Mouse (Mus musculus): Measurements from ENCODE around the gene Fam19a5.

Fam19a5 gene

DNA sequence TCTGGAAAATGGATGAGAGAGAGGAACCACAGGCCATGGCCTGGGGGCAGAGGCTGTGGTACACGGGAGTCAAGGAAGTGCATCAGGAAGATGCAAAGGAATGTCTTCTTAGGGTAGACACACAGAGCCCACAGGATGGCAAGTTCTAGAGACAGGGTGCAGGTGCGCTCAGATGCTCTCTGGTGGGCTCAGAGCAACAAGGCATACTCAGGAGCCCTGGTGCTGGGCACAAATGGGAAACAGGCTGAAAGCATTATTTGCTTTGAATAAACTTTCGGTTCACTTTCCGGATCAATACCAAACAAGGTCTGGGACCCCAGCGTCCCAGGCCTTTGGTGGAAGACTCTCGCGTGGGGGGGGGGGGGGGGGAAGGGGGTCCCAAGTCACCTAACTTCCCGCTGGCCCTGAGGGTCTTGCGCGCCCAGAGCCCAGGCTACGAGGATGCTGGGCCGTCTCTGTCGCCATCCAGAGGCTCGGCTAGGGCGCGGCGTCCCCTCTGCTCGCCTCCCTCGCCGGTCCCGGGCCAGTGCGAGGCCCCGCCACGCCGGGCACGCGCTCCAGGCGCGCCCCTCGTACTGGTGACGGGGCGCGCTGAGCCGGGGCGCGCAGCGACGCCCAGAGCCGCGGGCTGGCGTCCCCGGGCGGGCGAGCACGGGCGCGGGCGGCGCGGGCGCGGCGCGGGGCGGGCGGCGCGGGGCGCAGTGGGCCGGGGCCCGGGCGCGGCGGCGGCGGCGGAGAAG lies at the start of gene Fam19a5:
Gene Fam19a5, plus strand, starts transcription at position 701 of the 740 bp plus-strand sequence.
- peak; percentile 74 for DNase-seq

DNA sequence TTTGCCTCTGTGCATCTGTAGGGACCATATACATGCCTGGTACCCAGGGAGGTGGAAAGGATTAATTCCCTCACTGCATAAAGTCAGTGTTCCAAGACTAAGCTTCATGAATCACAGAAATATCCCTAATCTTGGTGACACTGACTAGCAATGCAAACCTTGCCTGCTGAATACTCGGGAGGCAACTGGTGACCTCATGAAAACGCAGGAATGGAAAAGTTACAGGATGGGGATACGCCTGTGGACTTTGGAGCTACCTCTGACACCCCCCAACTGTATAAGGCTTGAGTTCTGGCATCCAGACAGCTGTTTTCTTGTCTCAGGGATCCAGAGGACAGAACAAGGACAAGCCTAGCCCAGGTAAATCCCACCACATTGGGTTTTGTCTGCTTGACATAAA lies 42.4 kb upstream of the Fam19a5 start:
- no peak for DNase-seq

DNA sequence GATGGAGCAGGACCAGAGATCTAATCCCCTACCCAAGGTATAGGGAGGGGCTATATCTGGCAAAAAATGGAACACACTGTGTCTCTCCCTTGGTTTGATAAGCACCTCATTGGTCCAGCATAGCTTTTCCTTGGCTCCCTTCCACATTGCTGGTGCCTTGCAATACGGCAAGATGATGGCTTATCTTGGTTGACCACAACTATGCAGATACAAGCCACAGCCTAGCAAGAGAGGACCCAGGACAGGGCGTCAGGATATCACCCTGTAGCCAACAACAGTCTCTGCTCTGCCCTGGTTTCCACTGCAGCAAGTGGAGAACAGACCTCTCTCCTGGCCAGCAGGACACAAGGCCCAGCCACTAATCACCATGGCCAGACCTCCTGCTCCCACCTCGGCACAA lies 36.8 kb upstream of the Fam19a5 start:
- DNase-seq = no peak

- no peak for DNase-seq
These were observed 33.2 kb upstream of the Fam19a5 start for GRCm38 (mm10) chr15:87510886-87511285.

- DNase-seq = no peak
These were observed 25.9 kb upstream of the Fam19a5 start for GRCm38 (mm10) chr15:87518161-87518560.

- DNase-seq = no peak
These were observed 14.8 kb upstream of the Fam19a5 start for GRCm38 (mm10) chr15:87529271-87529670.

- DNase-seq = no peak
These were observed 2.4 kb upstream of the Fam19a5 start for GRCm38 (mm10) chr15:87541656-87542055.

DNA sequence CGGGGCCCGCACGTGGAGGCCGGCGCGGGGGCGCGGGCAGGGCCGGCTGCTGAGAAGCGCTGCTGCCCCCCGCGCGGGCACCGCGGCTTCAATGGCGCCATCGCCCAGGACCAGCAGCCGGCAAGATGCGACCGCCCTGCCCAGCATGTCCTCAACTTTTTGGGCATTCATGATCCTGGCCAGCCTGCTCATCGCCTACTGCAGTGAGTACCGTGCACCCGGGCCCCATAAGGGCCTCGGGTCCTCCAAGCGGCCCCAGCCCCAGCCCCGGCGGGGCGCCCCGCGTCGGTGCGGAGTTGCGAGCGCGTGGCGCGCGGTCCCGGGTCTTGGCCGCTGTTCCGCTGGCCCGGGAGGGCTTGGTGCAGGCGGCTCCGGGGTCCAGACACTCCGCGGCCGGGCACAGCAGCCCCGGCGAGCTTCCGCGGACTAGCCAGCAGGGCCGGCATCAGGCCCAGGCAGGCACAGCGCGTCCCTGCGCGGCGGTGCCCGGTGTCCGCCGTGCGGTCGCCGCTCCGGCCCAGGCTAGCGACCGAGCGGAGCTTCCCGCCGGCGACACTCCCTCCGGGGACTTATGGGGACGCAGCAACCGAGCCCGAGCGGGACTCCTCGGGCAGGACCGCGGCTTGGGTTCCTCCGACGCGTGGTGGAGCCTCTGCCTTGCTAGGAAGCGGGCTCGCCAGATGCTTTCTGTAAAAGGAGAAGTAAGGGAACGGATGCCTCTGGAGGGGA lies 466 bp downstream of the Fam19a5 start:
- DNase-seq = peak; percentile 56

DNA sequence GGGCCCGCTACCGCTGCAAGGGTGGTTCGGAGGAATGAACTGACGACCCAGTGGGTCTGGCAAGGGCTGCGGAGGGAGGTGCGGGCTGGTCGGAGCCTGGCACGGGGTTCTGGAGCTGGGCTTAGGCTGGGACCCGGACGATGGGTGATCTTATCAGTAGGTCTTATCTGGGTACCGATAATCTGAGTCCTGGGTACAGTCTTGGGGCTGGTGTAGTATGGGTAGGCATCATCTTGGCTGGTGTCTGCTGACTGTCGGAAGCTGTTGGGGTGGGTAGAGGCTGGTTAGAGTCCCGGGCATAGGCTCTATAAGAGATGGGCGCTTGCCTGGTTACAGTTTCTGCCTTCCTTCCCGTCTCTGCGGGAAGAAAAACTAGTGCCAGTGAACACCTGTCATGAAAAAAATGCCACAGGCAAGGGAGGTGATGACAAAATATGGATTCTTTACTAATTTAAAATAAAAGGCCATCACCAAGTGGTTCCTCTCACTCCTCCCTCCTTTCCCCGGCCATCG lies 1.1 kb downstream of the Fam19a5 start:
- DNase-seq = no peak

GRCm38 (mm10) chr15:87545731-87546360 lies 1.7 kb downstream of the Fam19a5 start:
- peak; percentile 45 for DNase-seq

GRCm38 (mm10) chr15:87547022-87547421 lies 2.9 kb downstream of the Fam19a5 start:
- peak; percentile 72 for DNase-seq

GRCm38 (mm10) chr15:87549724-87550123 lies 5.6 kb downstream of the Fam19a5 start:
- DNase-seq = no peak

DNA sequence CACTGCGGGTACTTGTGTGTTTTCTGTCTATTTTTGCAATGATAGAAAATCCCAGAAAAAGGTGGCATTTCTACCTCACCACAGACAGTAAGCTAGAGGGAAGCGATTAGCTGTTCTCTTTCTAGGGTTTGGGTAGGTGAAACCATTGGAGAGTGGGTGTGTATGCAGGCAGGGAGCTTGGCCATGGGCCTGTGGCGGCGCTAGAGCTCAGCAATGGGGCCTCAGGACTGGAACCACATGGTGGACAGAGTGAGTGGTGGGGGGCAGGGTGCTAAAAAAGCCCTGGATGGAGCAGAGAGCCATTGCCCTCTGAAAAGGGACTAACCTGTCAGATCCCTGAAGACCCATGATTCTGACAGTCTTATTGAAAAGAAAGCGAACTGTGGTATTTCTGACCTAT lies 6.7 kb downstream of the Fam19a5 start:
- no peak for DNase-seq

DNA sequence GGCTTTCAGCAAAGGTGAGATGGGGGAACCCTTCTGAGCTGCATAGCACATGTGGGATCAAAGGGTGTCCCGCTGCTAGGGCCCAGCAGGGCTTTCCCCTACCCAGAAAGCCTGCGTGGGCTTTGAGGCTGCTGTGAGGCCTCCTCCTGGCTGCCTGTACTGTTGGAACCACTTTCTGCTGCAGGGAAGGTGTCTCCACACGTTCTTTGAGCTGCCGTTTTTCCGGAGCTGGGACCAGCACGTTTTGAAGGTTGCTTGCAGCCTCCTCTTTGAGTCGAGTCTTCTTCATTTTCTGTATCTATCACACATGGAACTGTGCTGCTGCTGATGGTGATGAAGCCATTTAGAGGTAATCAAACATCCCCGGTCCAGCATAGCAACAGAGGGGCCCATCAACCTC lies 7.5 kb downstream of the Fam19a5 start:
- no peak for DNase-seq

- DNase-seq = no peak
These were observed 11.7 kb downstream of the Fam19a5 start for GRCm38 (mm10) chr15:87555811-87556210.

GRCm38 (mm10) chr15:87564331-87564730 lies 20.2 kb downstream of the Fam19a5 start:
- DNase-seq = no peak

GRCm38 (mm10) chr15:87566040-87566929 lies 22.2 kb downstream of the Fam19a5 start:
- peak; percentile 40 for DNase-seq

GRCm38 (mm10) chr15:87570182-87570581 lies 26.1 kb downstream of the Fam19a5 start:
- DNase-seq = no peak

DNA sequence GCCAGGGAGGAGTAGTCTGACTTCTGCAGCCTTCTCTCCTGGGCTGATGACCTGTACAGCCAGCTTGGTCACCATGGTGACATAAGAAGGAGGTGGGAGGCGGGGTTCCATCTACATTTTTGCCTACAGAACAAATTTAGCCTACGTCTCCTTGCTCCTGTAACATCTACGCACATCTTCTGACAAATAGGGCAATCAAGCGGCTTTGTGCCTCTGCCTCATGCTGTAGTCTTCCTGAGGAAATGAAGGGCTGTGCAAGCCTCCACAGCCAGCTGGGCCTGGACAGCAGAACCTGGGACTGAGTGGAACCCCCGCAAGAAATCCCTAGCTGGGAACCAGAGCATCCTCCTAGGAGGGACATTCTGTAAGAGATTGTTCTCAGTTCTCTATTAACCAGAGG lies 35.8 kb downstream of the Fam19a5 start:
- DNase-seq = no peak

- peak; percentile 18 for DNase-seq
These were observed 40.0 kb downstream of the Fam19a5 start for GRCm38 (mm10) chr15:87583921-87584621.

DNA sequence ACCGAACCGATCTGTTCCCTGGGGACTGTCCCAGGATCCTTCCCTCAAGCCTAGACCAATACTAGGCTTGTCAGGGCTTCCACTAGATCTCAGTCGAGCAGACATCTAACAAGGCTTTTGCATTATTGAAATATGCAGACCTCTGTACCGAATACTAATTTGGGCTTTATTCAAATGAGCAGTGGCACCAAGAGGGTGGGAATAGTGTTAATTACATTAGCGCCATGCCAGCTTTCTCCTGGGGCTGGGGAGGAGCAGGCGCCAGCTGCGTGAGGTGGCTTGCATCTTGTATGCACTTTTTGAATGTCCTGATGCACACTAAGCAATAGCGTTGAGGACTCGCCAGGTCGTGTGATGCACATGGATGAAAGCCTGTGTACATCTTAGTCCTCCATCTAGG lies 46.9 kb downstream of the Fam19a5 start:
- no peak for DNase-seq

DNA sequence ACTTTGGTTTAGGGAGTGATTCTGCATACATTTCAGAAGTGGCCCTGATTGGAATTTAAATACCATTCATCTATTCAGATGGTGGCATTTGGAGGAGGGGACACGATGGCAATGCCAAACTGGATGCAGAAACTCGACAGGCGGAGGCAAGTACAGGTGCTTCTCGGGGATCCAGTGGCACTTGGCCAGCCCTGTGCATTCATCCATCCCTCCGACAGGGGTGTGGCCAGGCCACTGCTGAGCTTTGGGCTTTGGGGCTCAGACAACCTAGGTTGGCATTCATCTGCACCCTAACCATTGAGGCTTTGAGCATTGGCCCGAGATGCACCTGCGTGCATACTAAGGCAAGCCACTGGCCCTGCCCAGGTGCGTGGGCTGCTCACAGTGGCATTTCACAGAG lies 52.6 kb downstream of the Fam19a5 start:
- no peak for DNase-seq
